Mouse (Mus musculus): ENCODE data around the gene Zpbp2.

Gene Zpbp2

GRCm38 (mm10) chr11:98560942-98561341 lies 10.0 kb downstream of the Zpbp2 start:
- DNase-seq = no peak

DNA sequence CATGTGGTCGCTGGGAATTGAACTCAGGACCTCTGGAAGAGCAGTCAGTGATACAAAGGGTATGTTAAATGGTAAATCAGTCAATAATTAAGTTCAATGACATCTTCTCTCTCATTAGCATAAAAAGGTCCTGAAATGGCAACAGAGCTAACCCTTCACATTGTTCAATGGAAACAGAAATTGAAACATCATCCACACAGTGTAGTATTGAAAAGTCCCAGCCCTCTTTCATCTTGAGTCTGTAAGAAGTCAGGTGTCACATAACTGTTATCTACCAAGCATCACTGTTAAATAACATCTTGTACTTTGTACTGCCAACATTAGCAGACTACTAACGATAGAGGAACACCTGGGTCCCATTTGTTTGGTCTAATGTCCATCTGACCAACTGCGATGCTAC lies 12.1 kb downstream of the Zpbp2 start:
- DNase-seq = no peak

GRCm38 (mm10) chr11:98563921-98564414 lies 13.1 kb downstream of the Zpbp2 start:
- no peak for DNase-seq

DNA sequence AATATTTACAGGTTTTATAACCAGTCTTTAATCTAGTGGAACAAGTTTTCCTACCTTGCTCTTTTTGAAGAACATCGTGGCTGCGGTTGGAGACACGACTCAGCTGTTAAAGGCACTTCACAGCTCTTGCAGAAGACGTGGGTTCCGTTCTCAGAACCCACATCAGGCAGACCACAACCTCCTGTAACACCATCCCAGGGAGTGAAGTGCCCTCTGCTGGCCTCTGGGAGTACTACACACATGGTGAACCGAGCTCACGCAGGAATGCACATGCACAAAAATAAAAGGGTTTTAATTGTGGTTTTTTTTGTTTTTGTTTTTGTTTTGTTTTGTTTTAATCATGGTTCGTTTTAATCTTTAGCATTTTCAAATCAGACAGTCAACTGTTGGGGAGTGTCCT lies 17.4 kb downstream of the Zpbp2 start:
- no peak for DNase-seq

DNA sequence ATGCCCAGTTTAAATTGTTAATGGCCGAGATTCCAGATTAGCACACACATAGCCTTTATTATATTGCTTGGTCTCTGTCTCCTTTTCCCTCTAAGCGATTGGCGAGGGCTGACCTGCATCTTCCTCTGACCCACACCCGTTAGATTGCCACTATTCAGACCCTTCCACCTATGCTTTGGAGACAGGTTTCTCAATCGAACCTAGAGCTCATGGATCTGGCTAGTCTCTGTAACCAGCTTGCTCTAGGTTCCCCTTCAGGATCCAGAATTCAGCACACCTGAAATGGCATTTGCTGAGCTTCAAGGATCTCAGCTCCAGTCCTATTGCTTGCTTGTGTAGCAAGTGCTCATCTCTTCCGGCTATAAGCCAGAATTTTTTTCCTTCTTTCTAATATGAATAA lies 18.6 kb downstream of the Zpbp2 start:
- no peak for DNase-seq

GRCm38 (mm10) chr11:98577776-98578175 lies 26.9 kb downstream of the Zpbp2 start:
- DNase-seq = no peak

DNA sequence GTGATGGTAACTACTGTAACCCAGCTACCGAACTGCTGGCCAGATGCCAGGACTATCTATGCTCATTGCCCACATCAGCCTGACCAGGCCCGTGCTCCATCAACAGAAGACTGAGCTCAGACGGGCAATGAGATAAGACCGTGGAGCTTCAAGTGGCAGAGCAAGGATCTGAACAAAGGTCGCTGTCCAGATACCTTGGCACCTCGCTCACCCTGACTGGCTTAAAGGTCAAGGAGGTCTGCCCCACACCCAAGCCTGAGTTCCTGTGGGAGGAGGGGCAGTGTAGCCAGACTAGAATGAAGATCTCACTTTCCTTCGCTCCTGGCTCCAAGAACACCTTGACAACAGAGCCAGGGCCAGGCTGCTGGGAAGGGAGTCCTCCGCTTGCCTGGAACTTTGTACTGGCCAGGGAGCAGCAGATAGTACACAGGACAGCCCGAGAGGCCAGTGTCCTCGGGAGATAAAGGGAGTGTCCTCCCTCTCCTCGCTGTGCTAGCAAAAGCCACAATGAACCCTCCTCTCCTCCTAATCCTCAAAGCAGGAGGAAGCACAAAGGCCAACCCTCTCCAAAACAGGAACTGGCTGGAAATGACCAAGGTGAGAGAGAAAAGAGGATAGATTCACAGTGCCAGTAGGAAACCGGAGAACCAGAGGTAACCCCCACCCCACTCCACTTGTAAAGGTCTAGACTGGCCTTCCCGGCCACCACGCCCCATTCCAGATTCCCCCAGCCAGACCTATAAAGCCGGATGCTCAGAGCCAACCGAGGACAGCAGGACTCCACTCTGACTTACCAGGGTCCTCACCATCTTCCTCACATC lies 29.6 kb downstream of the Zpbp2 start:
- DNase-seq = no peak

- DNase-seq = no peak
These were observed 30.6 kb downstream of the Zpbp2 start for GRCm38 (mm10) chr11:98581286-98582029.

- DNase-seq = no peak
These were observed 31.1 kb downstream of the Zpbp2 start for GRCm38 (mm10) chr11:98582030-98582388.

DNA sequence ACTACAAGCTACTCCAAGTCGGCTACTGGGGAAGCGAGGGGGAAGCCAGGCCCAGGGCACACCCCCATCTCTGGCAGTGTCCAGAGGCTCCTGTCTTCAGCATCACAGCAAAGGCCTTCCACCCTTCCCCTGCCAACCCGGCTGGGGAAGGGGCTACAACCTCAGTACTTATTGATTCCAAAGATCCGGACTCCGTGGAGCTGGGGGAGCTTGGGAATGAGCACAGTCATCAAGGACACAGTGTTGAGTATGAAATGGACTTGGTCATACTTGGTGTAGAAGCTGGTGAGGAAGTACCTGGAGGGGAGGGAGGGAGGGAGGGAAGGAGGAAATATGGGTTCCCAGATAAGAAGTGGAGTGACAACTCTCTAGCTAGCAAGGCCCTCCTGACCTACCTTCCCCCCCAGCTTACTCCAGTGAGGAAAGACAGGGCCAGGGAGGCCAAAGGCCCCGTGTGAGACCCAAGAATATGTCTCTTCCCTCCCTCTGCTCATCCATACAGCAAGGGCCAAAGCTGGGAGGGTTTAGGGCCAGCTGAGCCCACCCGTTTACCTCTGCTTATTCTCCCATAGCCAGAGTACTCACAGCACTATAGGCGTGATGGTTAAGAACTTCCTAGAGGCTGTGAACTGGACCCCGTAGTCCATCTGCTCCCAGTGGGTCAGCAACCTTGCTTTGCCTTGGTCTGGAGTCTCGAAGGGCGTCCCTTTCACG lies 31.8 kb downstream of the Zpbp2 start:
- no peak for DNase-seq

DNA sequence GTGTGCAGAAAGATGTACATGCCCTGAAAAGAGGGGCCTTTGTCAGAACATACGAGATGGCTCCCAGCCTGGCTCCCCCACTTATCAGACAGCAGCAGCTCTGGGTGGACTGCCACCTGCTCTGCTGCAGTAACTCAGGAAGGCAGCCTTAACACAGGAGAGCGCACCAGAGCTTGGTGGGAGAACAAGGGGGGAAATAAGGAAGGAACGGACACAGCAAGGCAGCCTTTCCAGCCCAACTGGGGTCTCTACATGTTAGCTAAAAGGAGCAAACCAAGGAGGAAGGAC lies 32.3 kb downstream of the Zpbp2 start:
- no peak for DNase-seq

GRCm38 (mm10) chr11:98583571-98583970 lies 32.7 kb downstream of the Zpbp2 start:
- DNase-seq = no peak

DNA sequence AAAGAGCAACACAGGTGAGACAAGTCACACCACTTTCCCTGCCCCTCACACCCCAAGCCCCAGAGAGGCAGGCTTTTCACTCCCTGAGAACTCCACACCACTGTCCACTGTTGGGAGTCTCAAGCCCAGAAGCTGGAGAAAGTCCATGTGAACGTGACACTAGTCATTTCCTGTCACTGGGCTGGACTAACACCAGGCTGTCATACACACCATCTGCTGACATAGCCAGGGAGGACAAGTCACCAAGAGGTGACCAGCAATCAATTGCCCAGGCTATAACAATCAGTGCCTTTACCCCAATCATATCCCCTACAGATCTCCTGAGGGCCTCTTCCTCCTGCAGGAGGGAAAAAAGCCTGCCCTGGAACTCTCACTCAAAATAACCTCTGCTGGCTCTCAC lies 33.2 kb downstream of the Zpbp2 start:
- DNase-seq = no peak

GRCm38 (mm10) chr11:98584629-98585177 lies 33.8 kb downstream of the Zpbp2 start:
- DNase-seq = no peak

- no peak for DNase-seq
These were observed 35.4 kb downstream of the Zpbp2 start for GRCm38 (mm10) chr11:98586087-98586891.

DNA sequence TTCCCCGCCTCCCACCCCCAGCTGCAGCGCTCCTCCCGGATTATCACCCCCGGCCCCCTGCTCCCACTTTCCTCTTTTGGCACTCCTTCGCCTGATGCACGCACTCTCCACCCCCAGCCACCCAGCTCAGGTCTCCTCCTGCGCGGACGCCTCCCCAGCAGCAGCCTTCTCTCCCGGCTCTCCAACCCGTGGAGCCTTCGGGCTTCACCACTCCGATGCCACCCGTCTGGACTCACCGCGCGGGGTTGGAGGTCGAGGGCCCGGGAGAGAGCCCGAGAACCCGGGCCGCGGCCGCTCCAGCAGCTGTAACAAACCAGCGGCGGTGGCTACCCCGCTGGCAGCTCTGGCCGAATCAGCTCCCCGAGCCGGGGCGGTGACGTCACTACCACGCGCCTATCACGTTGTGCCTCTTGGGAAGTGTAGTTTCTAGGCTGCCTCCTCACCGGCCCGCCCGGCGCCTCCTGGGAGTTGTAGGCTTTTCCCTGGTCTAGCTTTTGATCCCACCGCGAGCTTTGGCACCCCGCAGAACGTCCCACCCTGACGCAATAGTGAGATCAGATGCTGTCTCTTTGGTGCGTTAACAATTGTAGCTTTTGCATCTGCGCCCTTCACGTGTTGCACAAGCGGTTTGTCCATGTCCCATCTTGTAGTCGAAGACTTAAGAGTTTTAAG lies 36.1 kb downstream of the Zpbp2 start, which contains the start of gene Ormdl3:
TSS of gene Ormdl3 (minus strand) at position 477 of the 672 bp plus-strand sequence.
- DNase-seq = peak; percentile 99

DNA sequence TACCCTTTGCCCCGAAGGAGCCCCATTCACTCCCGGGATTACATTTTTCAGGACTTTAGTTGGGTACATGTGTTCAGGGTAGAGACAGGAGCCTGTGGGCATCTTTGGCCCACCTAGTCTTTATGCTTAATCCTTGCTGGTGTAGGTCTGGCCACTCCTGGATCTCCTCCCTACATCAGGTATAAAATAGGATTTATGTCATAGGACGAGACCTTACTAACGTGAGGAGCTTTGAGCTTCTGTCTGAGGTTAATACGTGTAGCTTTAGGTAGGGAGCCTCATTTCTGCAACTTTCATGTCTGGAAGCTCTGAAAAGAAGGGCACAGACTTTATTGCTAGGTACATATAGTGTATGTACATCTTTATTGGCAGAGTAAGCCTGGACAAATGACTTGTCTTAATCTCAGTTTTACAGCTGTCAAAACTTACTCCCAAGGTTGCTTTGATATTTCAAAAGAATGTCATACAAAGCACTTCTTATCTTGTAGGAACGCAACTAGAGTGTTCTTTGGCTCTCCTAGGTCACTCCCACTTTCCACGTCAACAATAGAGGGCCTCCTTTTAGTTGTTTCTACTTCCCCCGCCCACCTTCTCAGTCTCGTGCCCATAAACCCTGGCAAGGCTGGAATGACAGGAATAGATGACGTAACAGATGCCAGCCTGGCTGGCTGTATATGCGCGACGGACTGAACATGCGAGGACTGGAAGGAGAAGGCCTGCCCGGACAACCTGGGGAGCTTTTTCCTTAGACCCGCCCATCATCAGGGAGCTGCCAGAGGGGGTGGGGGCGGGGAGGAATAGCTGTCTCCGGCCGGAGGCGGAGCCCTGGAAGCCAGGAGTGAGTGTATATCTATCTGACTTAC lies 37.0 kb downstream of the Zpbp2 start:
- DNase-seq = peak; percentile 38

DNA sequence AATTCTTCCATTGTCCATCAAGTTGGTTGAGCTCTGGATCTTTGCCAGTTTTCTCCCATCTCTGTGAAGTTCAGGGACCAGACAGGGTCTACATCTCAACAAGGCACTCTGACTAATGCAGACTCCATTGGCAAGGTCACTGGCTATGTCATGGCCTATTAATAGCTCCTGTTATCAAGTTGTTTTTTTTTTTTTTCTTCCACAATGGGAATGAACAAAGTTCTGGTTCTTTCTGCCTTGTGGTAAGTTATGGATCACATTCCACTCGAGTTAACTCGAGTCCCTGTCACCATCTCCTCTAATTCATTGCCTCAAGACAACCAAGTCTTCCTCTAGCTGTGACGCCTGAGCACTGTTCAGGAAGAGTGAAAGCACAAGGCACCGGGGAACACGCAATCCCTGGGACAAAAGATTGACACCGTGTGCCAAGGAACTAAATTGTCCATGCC lies 38.0 kb downstream of the Zpbp2 start:
- DNase-seq = no peak

DNA sequence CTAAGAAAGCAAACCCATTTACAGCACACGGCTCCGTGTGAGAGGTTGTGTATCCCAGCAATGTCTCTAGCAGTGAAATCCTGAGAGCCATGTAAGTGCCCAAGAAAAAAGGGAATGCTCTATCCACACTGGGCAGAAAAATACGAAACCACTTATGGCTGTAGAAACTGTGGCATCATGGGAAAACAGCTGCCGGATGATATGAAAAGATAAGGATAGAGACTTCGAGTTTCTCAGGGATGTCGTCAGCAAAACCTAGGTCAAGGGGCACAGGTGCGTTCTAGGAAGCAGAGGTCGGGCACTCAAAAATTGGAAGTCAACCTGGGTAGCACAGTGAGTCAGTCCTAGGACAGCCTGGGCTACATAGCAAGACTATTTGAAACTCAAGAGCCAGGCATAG lies 38.4 kb downstream of the Zpbp2 start:
- no peak for DNase-seq

DNA sequence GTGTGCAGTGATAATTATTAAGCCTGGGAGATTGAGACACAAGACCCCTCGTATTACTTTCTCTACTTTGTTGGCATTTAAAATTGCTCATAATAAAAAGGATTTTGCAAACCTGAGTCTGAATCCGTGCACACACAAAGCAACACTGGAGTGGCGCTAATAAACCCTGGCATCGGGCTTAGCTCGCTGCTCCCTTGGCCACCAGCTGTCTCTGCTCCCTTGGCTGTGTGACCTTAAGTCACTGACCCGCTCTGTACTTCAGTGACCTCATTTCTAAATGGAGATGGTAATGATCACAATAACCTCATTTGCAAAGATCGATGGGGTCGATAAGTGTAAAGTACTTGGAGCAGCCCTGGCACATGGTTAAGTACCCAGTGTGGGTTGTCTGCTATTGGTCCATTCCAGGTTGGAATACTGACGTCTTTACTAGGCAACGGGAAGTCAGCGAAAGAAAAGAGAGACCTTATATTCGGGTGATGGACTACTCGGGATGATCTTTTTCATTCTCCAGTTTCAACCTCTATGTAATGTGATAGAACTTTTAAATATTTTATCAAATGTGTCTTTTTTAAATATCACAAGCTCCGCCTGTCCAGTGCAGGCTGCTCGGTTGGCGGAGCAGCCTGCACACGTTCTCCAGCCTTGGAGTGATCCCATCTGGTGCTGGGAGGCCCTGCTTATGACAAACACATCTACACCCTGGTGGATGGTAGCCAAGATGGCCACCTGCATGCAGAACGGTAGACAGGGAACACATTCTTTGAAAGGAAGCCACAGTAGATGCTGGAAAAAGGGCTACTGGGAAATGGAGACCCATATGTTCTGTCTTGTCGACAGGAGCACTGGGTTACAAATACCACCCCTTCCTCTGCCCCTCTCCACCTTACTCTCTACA lies 39.9 kb downstream of the Zpbp2 start:
- no peak for DNase-seq
